Mouse (Mus musculus) left cerebral cortex, adult 11 months (tissue): ENCODE data around the gene Lbp.

Experiments used
- DNase-seq: peaks from one replicate; pipeline ENCODE4 v3.0.0; 2022; ENCODE audit warnings: low spot score

The Lbp gene

DNA sequence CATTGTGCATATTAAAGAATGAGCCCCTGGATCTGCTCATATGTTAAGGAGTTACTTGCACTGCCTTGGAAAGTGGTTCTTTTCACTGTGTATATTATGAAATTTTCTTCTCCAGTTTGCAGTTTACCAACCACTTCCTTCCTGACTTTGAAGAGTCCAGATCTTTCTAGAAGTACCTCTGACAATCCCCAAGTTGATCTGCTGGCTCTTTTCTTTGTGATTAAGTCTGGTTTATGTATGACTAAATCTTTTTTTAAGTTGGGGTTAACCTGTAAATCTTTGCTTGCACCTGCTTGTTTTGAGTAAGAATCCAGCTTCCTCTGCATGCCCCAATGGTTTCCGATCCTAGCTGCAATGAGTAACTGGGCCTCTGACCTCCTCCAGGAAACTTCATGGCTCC, 6.8 kb downstream of the Lbp start:
- no peak for DNase-seq

DNA sequence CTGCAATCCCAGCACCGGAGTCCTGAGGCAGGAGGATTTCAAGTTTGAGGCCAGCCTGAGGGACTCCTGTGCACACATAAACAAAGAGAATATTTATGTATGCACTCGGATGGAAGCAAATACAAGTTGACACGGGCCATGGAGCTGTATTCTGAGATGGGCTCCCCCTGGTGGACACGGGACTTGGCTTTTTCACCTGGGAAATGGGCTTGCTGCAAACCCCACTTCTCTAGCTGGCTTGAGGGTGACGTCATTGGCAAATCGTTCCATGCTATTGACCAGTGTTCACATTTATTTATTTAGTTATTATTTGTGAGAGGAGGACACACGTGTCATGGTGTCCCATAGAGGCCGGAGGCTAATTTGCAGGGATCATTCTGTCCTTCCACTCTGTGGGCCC, 10.1 kb downstream of the Lbp start:
- DNase-seq, result no peak

DNA sequence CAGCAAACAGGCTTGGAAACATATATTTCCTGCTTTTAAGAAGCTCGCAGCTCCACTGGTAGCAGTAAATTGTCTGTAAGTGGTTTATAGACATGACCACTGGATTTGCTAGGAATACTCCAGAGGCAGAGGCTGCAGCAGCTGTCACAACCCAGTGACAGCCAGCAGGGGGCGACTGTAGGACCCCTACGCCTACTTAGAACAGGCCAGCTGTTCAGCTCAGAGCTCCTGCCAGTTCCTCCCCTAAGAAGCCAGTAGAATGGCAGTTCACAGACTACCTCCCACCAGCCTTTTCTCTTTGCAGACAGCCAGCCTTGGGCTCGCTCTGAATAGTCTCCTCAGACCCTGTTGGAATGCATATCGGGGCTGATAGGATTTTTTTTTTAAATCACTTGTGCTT, 10.7 kb downstream of the Lbp start:
- peak; percentile 40 for DNase-seq

DNA sequence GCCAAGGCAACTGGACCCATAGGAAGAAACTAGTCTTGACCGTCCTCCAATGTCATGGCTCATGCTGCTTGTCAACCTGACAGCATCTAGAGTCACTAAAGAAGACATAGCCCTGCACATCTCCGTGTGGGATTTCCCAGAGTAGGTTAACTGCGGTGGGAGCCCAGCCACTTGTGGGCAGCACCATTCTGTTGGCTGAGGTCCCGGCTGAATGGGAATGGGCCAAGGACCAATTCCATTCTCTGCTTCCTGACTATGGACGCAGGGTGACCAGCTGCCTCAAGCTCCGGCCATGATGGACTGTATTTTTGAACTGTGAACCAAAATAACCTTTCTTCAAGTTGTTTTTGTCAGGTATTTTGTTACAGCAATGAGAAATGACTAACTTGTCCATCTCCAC, 15.3 kb downstream of the Lbp start:
- no peak for DNase-seq

DNA sequence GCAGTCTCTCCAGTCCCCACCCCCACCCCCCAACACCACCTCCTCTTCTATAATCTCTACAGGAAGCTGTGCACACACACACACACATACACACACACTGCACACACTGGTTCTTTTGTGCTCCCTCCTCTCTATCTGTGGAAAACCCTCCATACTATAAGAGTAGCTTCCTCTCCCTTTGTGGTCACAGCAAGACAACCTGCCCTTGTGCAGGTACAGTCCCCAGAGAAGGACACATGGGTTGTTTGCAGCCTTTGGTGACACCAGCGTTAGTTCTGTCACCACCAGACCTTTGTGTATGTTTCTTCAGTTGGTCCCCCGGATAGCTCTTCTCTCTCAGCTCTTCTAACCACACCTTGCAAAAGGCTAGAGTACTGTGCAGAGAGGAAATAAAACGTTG, 16.6 kb downstream of the Lbp start:
- no peak for DNase-seq

DNA sequence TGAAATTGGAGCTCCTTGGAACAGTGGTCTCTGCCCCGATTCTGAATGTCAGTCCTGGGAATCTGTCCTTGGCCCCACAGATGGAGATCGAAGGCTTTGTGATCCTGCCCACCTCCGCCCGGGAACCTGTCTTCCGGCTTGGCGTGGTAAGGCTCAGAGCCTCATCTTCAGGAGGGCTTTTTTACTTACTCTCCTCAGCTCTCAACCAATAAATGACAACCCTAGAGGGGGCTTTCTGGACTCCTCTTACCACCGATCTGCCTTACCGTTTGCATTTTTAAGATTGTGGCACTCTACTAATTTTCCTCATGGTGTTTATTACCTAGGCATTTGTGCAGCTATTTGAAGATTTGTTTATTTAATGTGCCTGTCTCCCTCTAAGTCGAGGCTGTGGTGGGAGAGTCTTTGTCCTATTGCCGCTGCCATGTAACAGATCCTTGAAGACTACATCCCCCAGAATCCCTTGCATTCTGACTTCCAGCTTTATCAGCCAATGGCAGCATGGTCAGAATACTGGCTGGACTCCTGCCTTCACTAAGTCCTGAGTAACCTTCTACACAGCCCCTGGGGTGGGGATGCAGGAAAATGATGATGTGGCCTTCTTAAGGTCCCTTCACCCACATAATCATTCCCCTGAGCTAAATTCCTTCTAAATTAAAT, 18.4 kb downstream of the Lbp start:
- DNase-seq, result no peak

DNA sequence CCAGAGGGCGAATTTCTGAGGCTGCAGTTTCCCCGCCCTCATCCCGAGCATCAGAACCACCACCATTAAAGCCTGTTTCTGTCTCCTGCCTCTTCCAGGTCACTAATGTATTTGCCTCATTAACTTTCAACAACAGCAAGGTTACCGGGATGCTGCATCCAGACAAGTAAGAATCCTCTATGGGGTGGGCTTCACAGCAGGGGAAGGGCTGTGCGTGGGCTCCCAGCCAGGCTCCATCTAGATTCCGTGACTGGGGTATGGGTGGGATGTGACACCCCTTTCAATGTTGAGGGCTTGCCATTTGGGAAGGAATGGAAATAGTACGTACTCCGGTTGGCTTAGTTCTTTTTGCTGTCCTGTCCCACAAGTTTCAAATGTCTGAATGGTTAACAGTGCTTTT, 19.3 kb downstream of the Lbp start:
- no peak for DNase-seq

DNA sequence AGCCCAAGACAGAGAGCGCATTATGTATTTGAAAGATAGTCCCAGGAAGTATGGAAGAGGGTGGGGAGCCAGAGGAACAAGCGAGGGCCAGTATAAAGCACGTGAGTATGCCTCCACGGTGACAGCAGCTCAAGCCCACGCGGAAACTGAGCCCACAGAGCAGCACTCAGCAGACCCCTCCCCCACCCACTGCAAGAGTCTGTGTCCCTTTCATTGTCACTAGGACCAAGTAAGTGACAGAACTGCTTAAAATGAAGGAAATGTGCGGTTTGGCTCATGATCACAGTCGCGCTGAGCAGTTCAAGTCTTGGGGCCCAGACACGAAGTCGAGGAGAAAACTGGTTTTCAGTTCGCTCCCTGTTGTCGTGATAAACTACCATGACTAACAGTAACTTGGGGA, 28.1 kb downstream of the Lbp start:
- no peak for DNase-seq

DNA sequence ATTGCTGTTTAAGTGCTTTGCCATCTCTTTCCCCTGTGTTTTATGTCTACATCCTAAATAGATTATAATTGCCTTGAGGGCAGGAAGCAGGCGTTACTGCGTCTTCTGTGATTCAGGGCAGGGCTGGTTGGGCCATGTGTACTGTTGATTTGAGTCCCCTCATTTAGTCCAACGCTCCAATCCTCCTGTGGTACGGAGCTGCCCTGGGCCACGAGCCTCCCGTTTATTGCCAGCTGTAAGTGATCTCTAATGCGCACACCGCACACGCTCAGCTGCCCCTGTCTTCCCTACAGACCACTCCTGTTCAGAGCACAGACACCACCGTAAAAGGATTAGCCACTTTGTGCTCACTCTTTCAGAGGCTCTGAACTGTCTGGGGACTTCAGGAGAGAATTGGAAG, 31.4 kb downstream of the Lbp start:
- no peak for DNase-seq

DNA sequence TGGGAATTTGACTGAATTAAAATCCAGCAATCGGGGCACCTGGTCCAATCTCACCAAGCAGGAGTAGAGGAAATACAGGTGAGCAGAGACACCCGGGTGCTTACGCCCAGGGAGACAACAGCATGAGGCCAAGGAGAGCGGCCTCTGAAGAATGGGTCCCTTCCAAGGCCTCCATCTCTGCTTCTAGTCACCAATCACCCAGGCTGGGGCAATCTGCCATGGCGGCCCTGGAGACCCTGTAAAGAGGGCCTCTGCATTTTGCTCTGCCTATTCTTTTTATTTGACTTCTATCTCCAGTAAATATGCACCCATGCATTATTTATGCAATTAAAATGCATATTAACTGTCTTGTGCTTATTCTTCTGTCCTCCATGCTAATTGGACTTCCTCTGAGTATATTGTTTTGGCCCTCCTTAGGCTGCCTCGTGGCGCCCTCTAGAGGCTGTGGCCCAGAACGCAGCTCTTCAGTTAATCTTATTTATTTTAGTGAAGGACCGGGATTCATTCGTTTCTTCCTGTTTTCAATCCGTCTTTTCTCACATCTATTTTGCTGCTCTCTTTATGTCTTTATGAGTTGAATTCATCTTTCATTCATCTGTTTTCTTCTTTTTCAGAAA, 33.8 kb downstream of the Lbp start:
- no peak for DNase-seq

DNA sequence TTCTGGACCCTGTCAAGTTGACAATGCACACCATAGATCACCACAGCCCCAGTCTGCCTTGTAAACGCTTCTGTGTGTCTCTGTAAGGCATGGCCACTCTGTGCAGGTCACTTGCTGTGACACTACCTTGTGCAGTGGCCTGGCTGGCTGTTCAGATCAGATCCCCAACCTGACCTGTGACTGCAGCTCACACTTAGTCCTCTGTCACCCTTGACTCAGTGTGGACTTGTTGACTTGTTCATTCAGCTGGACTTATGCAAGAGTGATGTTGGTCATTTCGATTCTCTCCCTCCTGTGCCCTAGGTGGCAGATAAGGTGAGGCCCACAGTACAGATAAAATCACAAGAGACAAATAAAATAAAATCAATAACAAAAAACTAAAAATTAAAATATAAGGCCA, 35.0 kb downstream of the Lbp start:
- no peak for DNase-seq

DNA sequence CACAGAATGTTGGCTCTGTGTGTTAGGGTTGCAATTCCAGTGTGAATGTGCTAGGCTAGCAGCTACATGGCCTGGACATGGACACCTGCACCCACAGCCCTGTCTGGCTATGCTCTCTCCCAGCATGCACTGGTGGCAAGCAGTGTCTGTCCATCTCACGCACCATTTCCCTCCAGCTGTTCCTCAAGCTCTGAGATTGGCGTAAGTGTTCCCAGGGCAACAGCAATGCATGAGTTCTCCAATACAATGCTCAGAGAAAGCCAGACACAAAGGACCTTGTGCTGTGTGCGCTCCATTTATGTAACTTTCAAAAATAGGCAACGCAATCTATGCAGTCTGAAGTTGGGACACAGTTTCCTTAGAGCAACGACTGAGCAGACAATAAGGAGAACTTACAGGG, 37.2 kb downstream of the Lbp start:
- DNase-seq, result no peak

DNA sequence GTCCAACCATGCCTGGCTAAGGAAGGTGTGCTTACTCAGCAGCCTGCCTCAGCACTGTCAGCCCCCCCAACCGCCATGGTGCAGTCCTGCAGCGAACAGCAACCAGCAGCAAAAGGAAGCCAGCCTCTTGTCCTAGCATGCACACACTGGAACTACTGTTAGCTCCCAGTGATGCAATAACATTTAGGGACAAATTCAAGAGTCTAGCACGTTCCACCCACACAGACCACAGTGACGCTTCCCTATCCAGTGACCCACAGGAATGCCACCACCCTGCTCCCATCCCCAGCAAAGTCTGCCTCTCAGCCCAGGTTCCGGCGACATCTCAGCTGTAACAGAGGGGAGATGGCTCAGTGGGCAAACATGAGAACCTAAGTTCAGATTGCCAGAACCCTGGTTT, 40.2 kb downstream of the Lbp start:
- DNase-seq, result no peak

DNA sequence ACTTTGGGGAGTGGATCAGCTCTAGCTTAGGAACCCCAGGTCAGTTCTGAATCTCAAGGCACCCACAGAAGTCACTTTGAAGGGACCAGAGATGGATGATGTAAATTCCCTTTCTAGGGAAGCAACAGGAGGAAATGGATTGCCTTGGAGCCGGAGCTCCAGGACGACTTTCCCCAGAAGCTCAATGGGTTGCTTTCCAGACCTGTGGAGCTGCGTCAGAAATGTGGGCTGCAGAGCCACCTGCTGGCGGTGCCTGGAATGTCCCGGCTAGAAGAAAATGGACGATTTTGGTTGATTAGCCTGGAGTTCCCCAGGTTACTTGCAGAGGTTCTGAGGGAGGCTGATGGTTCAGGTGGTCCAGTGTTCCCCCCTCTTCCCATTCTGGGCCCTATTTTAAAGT, 41.6 kb downstream of the Lbp start:
- DNase-seq, result no peak

DNA sequence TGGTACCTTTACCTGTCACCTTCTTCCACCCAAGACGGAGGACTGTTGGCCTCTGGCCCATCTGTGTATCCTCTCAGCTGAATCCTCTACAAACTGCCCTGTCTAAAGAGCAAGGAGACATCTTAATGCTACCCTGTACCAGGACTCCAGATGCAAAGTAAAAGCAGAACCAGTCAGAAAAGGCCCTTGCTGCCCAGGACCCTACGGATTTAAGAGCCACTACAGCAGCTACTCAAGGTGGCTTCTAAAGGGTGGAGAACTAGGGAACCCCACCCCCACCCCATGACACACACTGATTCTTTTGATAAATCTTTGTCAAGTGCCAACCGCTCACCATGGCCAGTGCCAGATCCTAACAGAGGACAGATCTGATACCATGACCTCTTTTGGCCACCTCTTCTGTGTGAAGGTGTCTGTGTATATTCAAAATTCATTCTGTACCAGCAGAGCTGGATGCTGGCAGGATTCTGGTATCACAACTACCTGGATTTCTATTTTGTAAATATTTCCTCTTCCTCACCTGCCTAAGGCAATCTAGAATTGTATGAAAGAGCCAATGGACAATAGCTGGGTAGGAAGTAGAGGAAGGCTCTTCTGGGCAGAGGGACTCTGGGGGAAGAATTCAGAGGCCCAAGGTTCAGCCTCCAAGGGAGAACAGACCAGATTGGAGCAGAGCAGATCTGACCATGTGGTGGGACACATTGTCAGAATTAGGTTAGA, 46.7 kb downstream of the Lbp start:
- DNase-seq, result no peak

DNA sequence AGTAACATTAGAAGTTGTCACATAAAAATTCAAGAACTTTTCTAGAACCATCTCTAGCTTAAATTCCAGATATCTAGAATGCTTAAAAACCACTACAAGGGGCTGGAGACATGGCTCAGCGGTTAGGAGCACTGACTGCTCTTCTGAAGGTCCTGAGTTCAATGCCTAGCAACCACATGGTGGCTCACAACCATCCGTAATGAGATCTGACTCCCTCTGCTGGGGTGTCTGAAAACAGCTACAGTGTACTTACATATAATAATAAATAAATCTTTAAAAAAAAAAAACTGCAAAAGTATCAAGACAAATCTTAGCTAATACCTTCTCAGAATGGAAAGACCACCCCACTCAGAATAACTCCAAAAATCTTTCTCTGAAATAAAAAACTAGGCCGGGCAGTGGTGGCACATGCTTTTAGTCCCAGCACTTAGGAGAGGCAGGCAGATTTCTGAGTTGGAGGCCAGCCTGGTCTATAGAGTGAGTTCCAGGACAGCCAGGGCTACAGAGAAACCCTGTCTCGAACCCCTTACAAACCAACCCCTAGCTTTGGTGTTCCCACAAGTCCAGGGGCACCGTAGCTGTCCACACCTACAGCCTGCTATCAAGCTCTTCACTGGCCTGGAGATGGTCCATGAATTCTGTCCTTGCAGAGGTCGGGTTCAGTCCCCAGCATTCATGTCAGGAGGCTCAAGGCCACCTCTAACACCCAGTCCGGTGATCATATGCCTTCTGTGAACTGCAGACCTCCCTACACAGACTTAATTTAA, 48.2 kb downstream of the Lbp start:
- DNase-seq, result no peak

DNA sequence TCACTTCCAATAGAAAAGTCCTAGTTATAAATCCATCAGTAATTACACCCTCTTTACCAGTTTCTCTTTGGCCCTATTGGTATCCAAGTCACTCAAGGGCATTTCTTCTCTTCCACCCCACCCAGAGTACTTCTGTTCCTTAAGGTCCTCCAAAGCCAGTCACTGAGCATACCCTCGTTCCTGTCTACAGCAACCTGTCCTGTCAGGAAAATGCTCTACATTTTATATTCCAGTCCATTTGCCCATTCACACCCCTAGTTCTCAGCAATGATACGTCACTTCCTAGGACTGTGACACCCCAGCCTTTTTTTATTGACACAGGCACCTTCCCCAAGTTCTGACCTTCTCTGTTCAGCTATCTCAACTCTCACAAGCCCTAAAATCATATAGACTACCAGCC, 48.9 kb downstream of the Lbp start:
- DNase-seq, result no peak

DNA sequence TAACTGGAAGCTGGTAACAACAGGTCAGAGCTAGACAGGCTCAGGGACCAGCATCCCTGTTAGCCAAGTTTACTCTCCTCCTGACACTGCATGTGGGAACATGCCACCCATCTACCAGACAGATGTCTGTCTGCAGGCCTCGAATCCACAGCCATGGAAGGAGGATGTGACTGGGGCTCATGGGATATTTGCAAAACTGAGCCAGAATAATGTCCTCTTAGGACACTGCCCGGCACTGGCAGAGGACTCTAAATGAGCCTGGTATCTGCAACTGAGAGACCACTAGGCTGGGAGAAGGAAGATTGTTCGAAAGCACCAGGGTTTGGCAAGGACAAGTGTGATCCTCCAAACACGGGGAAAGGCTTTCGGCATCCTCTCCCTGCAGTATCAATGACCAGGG, 49.8 kb downstream of the Lbp start:
- no peak for DNase-seq

DNA sequence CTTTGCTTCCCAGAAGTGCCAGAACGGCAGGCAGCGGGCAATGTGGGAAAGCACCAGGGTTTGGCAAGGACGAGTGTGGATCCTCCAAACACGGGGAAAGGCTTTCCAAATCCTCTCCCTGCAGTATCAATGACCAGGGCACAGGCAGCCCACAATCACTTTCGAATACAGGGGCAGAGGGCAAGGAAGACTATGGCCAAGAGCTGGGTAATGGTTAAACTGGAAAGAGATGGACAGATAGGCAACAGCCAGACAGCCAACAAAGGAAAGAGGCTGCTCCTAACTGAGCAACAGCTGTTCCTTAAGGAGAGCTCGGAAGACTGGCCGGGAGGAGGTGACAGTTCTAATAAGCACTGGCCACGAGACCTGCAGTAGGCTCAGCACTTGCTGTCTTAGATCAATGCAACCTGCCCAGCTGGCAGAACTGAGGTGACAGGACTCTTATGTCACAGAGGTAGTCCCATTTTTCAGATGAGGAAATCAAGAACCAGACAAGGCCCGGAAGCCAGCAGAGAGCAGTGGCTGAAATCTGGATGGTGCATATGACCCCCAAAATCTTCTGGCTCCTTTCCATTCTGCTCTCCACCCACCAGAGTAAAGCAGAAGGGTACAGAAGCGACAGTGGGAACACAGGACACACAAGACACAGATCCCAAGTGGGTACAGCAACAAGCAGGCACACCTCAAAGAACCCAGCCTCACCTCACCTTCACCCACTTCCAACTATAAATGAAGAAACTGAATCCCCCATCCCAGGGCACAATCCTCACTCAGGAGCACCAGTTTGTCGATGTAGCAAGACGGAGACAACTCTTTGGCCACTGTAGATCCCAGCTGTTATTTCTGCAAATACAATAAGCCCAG, 53.7 kb downstream of the Lbp start:
- no peak for DNase-seq

DNA sequence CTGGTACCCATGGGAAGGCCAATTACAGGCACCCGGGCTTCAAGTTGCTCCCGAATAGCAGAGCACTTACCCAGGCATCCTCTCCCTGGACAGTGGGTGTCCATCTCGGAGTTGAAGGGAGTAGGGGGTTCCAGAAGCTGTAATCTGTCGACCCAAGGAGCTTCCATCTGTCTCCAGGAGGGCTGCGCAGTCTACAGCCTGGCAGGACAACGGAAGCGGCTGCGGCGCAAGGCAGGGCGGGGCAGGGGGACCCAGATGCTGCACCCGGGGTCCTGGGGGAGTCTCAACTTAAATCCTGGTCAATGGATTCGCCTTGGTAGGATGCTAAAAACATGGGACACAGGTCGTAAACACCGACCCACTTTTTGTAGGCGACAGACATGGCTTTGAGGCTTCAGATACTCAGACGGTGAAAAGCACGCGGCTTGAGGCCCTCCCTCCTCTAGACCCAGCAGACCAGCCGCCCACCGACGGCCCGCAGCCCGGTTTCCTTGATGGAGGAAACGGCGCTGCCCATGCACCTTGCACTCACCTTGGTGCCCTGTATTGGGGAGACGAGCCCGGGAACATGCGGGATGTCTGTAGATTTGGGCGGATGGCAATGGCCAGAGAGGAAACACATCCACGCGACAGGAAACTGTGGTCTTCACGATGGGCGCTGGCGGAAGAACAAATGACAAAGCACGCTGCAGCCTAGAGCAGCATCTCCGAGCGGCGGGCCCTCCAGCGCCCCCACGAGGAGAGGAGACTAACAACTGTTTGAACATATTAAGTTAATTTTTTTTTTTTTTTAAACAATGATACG, 54.8 kb downstream of the Lbp start:
- DNase-seq, result peak; percentile 72

DNA sequence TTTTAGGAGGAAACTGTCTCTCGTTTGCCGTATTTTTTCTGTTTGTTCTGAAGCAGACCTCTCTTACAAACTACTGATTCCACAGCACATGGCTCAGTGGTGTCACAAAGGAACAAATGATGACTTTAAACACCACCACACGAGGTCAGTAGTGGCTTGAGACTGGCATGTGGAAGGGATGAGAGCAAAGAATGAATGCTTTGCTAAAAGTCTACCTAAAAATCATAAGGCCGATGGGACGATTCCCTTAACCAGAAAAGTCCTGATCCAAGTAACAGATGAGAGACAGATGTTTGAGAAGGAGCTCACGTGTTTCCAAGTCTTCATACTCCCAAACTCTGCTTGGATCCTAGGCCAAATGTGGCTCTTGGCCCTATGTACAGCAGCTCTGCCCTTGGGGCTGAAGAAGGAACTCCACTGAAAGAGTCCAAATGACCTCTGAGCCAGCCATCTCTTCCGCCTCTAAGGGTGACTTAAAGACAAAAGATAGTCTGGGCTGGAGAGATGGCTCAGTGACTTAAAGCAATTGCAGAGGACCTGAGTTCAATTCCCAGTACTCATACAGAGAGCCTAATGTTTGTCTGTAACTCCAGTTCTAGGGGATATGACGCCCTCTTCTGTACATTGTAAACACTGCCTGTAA, 55.5 kb downstream of the Lbp start:
- no peak for DNase-seq
